Mouse (Mus musculus) lung, postnatal 0 days (tissue): ENCODE results near the gene Vps8. TPM values are rescaled to one million over a fixed set of nuclear protein-coding genes. Genes with fewer than 3 reads are reported as not detected.

Experiments
- ATAC-seq: fragments of 200-750 bp; cut with Nextera tagmentation; 2 replicates; pipeline ENCODE4 v1.8.0; 2017; ENCODE audit warnings: moderate library complexity
- DNase-seq: peaks from one replicate; pipeline ENCODE4 v3.0.0-alpha.2; 2016; ENCODE audit warnings: low spot score
- H3K27ac ChIP-seq: fragments of 300-500 bp; sonication (generic); 2 replicates; pipeline ENCODE4 v1.5.1; 2014; ENCODE audit warnings: antibody characterized with exemption, mild to moderate bottlenecking, low read length, mixed read lengths
- H3K27me3 ChIP-seq: fragments of 300-500 bp; sonication (generic); replicated peaks from 2 replicates; pipeline ENCODE4 v1.6.1; 2014; ENCODE audit warnings: low read length, mixed read lengths; ENCODE audit not compliant: insufficient read depth
- H3K36me3 ChIP-seq: fragments of 300-500 bp; sonication (generic); 2 replicates; pipeline ENCODE4 v1.6.1; 2014; ENCODE audit warnings: low read length, mixed read lengths; ENCODE audit not compliant: insufficient read depth
- H3K4me1 ChIP-seq: fragments of 300-500 bp; sonication (generic); 2 replicates; pipeline ENCODE4 v1.6.1; 2014; ENCODE audit warnings: antibody characterized with exemption, low read depth, low read length, mixed read lengths; ENCODE audit not compliant: insufficient read depth
- H3K4me2 ChIP-seq: fragments of 300-500 bp; sonication (generic); replicated peaks from 2 replicates; pipeline ENCODE4 v1.6.1; 2014; ENCODE audit warnings: low read depth, mild to moderate bottlenecking, low read length, moderate library complexity, mixed read lengths
- H3K4me3 ChIP-seq: fragments of 300-500 bp; sonication (generic); 2 replicates; pipeline ENCODE4 v1.5.1; 2014; ENCODE audit warnings: low read depth, low read length
- H3K9ac ChIP-seq: fragments of 300-500 bp; sonication (generic); replicated peaks from 2 replicates; pipeline ENCODE4 v1.6.1; 2014; ENCODE audit warnings: low read depth, mild to moderate bottlenecking
- H3K9me3 ChIP-seq: fragments of 300-500 bp; sonication (generic); 2 replicates; pipeline ENCODE4 v1.6.1; 2016; ENCODE audit warnings: low read length, mixed read lengths
- CTCF ChIP-seq: IDR thresholded peaks from 2 replicates; pipeline ENCODE4 v1.5.1; 2016; ENCODE audit warnings: antibody characterized with exemption, mild to moderate bottlenecking
- EP300 ChIP-seq: IDR thresholded peaks from 2 replicates; pipeline ENCODE4 v1.6.1; 2016; ENCODE audit warnings: antibody characterized with exemption, mild to moderate bottlenecking, control low read depth
- WGBS: fragments of 180-500 bp; shearing (Covaris S2); extraction: QIAGEN DNeasy Blood & Tissue Kit; methylation state at CpG from one replicate; pipeline ENCODE4 v1.1.7; 2014; 5-methylcytosine and 5-hydroxymethylcytosine counted together
- polyA plus RNA-seq: library from polyadenylated mRNA; unstranded; fragments of >200 nt; fragmentation: Nextera tagmentation; extraction: Ambion mirVana; gene quantifications from 2 replicates; pipeline ENCODE4 v1.2.1, GENCODE M21; 2015

The Vps8 gene
- polyA plus RNA-seq, 1 experiment from 2014 or later: 9.3 TPM

GRCm38 (mm10) chr16:21452569-21452968, 29.7 kb downstream of the Vps8 start:
- TF ChIP-seq CTCF (no peak), EP300 (no peak)
- Histone ChIP-seq H3K27me3 (no peaks in the 10 kb centered on the region), H3K4me2 (no peak overlapping the region), H3K9me3 (no peaks in the 10 kb centered on the region), H3K27ac (no peak overlapping the region), H3K4me3 (no peak overlapping the region), H3K36me3 (peaks cover under 1% of the 10 kb centered on the region; the same call in 1 of the 2 replicates), H3K4me1 (0 out of 2 replicates have a peak, but pooled peaks cover 6% of the 10 kb centered on the region), H3K9ac (no peak overlapping the region)
- no peak for DNase-seq
- no peak for ATAC-seq
- 71% methylated on average over 6 of the region's 6 CpGs for WGBS

- no peak for DNase-seq
- H3K4me2 ChIP-seq: no peak overlapping the region
- H3K9ac ChIP-seq: no peak overlapping the region
- no peaks in the 10 kb centered on the region for H3K27me3 ChIP-seq
- no peak overlapping the region for H3K4me3 ChIP-seq
- TF ChIP-seq EP300 (no peak), CTCF (no peak)
- H3K4me1 ChIP-seq: no peaks in the 10 kb centered on the region
- H3K36me3 ChIP-seq: peaks cover 22% of the 10 kb centered on the region
- 80% methylated on average over 14 of the region's 14 CpGs for WGBS
- no peak overlapping the region for H3K27ac ChIP-seq
- no peaks in the 10 kb centered on the region for H3K9me3 ChIP-seq
- no peak for ATAC-seq
Measured at GRCm38 (mm10) chr16:21457639-21458369, 34.9 kb downstream of the Vps8 start.

GRCm38 (mm10) chr16:21465868-21466267, 43.0 kb downstream of the Vps8 start:
- Histone ChIP-seq H3K27ac (no peak overlapping the region), H3K4me1 (no peaks in the 10 kb centered on the region), H3K9me3 (no peaks in the 10 kb centered on the region), H3K4me3 (no peak overlapping the region), H3K4me2 (no peak overlapping the region), H3K36me3 (peaks cover 7% of the 10 kb centered on the region; the same call in 1 of the 2 replicates), H3K27me3 (no peaks in the 10 kb centered on the region), H3K9ac (no peak overlapping the region)
- 76% methylated on average over 8 of the region's 8 CpGs for WGBS
- TF ChIP-seq CTCF (no peak), EP300 (no peak)
- no peak for ATAC-seq
- no peak for DNase-seq

- no peak overlapping the region for H3K4me2 ChIP-seq
- H3K27ac ChIP-seq: no peak overlapping the region
- ATAC-seq (no peak), DNase-seq (no peak)
- H3K9me3 ChIP-seq: no peaks in the 10 kb centered on the region
- no peaks in the 10 kb centered on the region for H3K4me1 ChIP-seq
- TF ChIP-seq CTCF (peak; percentile 66), EP300 (no peak)
- H3K4me3 ChIP-seq: no peak overlapping the region
- WGBS: 91% methylated on average over 4 of the region's 4 CpGs
- no peak overlapping the region for H3K9ac ChIP-seq
- no peaks in the 10 kb centered on the region for H3K36me3 ChIP-seq
- H3K27me3 ChIP-seq: no peaks in the 10 kb centered on the region
Measured at GRCm38 (mm10) chr16:21470416-21470815, 47.5 kb downstream of the Vps8 start.

GRCm38 (mm10) chr16:21477074-21477473, 54.2 kb downstream of the Vps8 start:
- Histone ChIP-seq H3K4me2 (no peak overlapping the region), H3K36me3 (peaks cover 16% of the 10 kb centered on the region), H3K9me3 (no peaks in the 10 kb centered on the region), H3K27me3 (no peaks in the 10 kb centered on the region), H3K4me3 (no peak overlapping the region), H3K4me1 (no peaks in the 10 kb centered on the region), H3K27ac (no peak overlapping the region), H3K9ac (no peak overlapping the region)
- ATAC-seq (no peak), DNase-seq (no peak)
- TF ChIP-seq CTCF (no peak), EP300 (no peak)
- WGBS: 90% methylated on average over 4 of the region's 4 CpGs

GRCm38 (mm10) chr16:21478376-21478775, 55.5 kb downstream of the Vps8 start:
- DNase-seq (no peak), ATAC-seq (no peak)
- 83% methylated on average over 9 of the region's 9 CpGs for WGBS
- H3K9me3 ChIP-seq: no peaks in the 10 kb centered on the region
- H3K4me3 ChIP-seq: no peak overlapping the region
- no peaks in the 10 kb centered on the region for H3K27me3 ChIP-seq
- H3K36me3 ChIP-seq: peaks cover 16% of the 10 kb centered on the region
- no peak overlapping the region for H3K4me2 ChIP-seq
- H3K4me1 ChIP-seq: no peaks in the 10 kb centered on the region
- H3K27ac ChIP-seq: no peak overlapping the region
- H3K9ac ChIP-seq: no peak overlapping the region
- TF ChIP-seq EP300 (no peak), CTCF (no peak)
